Mouse (Mus musculus) testis, adult 2 months (tissue): Measurements from ENCODE around the gene Ntrk2.

Source experiments
- CTCF ChIP-seq: fragments of 200-500 bp; IDR thresholded peaks from 2 replicates; pipeline ENCODE4 v1.5.1; 2012; ENCODE audit warnings: low read depth, mild to moderate bottlenecking, inconsistent platforms, low read length, moderate library complexity; ENCODE audit not compliant: control insufficient read depth, insufficient read depth, insufficient replicate concordance
- POLR2A ChIP-seq: fragments of 200-500 bp; IDR thresholded peaks from 2 replicates; pipeline ENCODE4 v1.6.1; 2012; ENCODE audit warnings: low read depth, mild to moderate bottlenecking, inconsistent platforms, low read length, moderate library complexity; ENCODE audit not compliant: control insufficient read depth

- TF ChIP-seq POLR2A (no peak), CTCF (no peak)
Measured at GRCm38 (mm10) chr13:58965826-58966225, 159.5 kb downstream of the Ntrk2 start.
